13 mouse cellular contexts compared by ENCODE assay signal in the genomic region with DNA sequence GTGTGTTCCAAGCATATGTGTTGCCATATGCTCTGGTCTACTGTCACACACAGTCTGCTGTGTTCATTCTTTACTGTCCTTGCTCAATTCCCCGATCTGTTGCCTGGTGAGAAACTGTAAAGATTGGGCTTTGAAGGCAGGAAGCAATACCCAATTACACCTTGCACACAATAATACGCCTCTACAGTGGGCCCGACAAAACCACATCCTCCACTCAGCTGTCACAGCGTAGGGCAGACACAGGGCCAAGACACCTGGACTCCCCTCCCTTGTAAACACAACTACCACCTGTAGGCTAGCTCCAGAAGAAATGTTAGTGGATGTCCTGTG.
DNase-seq lines count a peak whose midpoint lies in the region; ATAC-seq and TF ChIP-seq lines count a peak whose summit lies in the region.
"Had no signal": no experiment of that assay in that cellular context is flagged by ENCODE, and none has a peak within 500 bp of the region (broad histone marks: within the 10 kb centered on the region; RNA-seq: fewer than 3 reads in every experiment).

No protein-coding gene starts in this region.

- intact Hi-C loops in left cerebral cortex, postnatal 10 days (cut with DNase I), result no loop called here

- no peaks in the 10 kb centered on the region for H3K36me3 ChIP-seq in forebrain, embryonic 10.5 days (replicated peaks)
- no peaks in the 10 kb centered on the region for H3K36me3 ChIP-seq in forebrain, embryonic 11.5 days (ENCODE audit: control insufficient read depth, insufficient read depth, low read length)
- H3K36me3 ChIP-seq in spleen, adult 2 months (ENCODE audit: control insufficient read depth, insufficient read depth, low read length), result no peaks in the 10 kb centered on the region
- H3K36me3 ChIP-seq in midbrain, embryonic 15.5 days (replicated peaks), result no peaks in the 10 kb centered on the region

- no peak for DNase-seq in forebrain, embryonic 10.5 days (ENCODE audit: extremely low spot score, low spot score)
- DNase-seq in forebrain, embryonic 11.5 days (ENCODE audit: low spot score), result no peak
- peak; percentile 26 to 56 for DNase-seq in spleen, adult 2 months (ENCODE audit: low read depth in 1 of 2, low spot score in 2 of 2)
- DNase-seq in spleen, postnatal 4 days (ENCODE audit: low spot score in 2 of 2), result no peak
- DNase-seq in thymus, postnatal 4 days, result peak; percentile 74
- no peak for DNase-seq in left cerebral cortex, postnatal 10 days (ENCODE audit: extremely low spot score in 1 of 2, low spot score in 2 of 2)
- no peak for DNase-seq in ovary, postnatal 36 days (ENCODE audit: low spot score)
- DNase-seq: cerebellum, postnatal 25 days; heart, postnatal 36 days; kidney, postnatal 14 days; lung, embryonic 14.5 days; right cerebral cortex, adult 18-20 months had no signal

- TF ChIP-seq POLR2A in spleen, adult 2 months (IDR thresholded peaks at IDR 0.05; ENCODE audit: low read depth, low read length), result no peak

- no peaks in the 10 kb centered on the region for H3K9me3 ChIP-seq in forebrain, embryonic 10.5 days
- no peaks in the 10 kb centered on the region for H3K9me3 ChIP-seq in forebrain, embryonic 11.5 days (ENCODE audit: control insufficient read depth, low read length)
- no peaks in the 10 kb centered on the region for H3K9me3 ChIP-seq in midbrain, embryonic 15.5 days

- 93% methylated on average over 4 of the region's 4 CpGs for WGBS in forebrain, embryonic 10.5 days
- 91% methylated on average over 4 of the region's 4 CpGs for WGBS in forebrain, embryonic 11.5 days
- WGBS in spleen, adult 2 months, result 5% methylated on average over 4 of the region's 4 CpGs
- WGBS in midbrain, embryonic 15.5 days, result 86% methylated on average over 4 of the region's 4 CpGs

- no peak overlapping the region for H3K4me3 ChIP-seq in forebrain, embryonic 10.5 days
- no peak overlapping the region for H3K4me3 ChIP-seq in forebrain, embryonic 11.5 days (ENCODE audit: low read depth, low read length)
- H3K4me3 ChIP-seq in spleen, adult 2 months (ENCODE audit: extremely low read depth, insufficient read depth, insufficient read length), result no peak overlapping the region
- H3K4me3 ChIP-seq in midbrain, embryonic 15.5 days, result no peak overlapping the region

- no peak for TF ChIP-seq CTCF in spleen, adult 2 months (IDR thresholded peaks at IDR 0.05; ENCODE audit: extremely low read depth, insufficient read depth, insufficient read length, insufficient replicate concordance)

- H3K4me2 ChIP-seq in forebrain, embryonic 11.5 days (ENCODE audit: low read depth, low read length, severe bottlenecking), result no peak overlapping the region
- no peak overlapping the region for H3K4me2 ChIP-seq in midbrain, embryonic 15.5 days

- H3K27ac ChIP-seq in forebrain, embryonic 10.5 days, result peak overlapping the region; percentile 91; the same call in 1 of the 2 replicates
- no peak overlapping the region for H3K27ac ChIP-seq in forebrain, embryonic 11.5 days (ENCODE audit: low read depth, low read length)
- peak overlapping the region; percentile 84 for H3K27ac ChIP-seq in spleen, adult 2 months (ENCODE audit: insufficient read depth, low read length)
- H3K27ac ChIP-seq in midbrain, embryonic 15.5 days, result peak overlapping the region; percentile 87

- H3K9ac ChIP-seq in forebrain, embryonic 11.5 days (ENCODE audit: low read length), result no peak overlapping the region
- no peak overlapping the region for H3K9ac ChIP-seq in midbrain, embryonic 15.5 days
- H3K9ac ChIP-seq: lung, embryonic 14.5 days had no signal

- 0 out of 2 replicates have a peak, but pooled peaks cover 16% of the 10 kb centered on the region for H3K27me3 ChIP-seq in forebrain, embryonic 10.5 days (ENCODE audit: poor library complexity, severe bottlenecking)
- no peaks in the 10 kb centered on the region for H3K27me3 ChIP-seq in forebrain, embryonic 11.5 days (ENCODE audit: control insufficient read depth, insufficient read depth, low read length)
- H3K27me3 ChIP-seq in spleen, adult 2 months (ENCODE audit: control insufficient read depth, insufficient read depth, low read length), result no peaks in the 10 kb centered on the region; the same call in 1 of the 2 replicates
- no peaks in the 10 kb centered on the region for H3K27me3 ChIP-seq in midbrain, embryonic 15.5 days (replicated peaks)

- H3K4me1 ChIP-seq in forebrain, embryonic 10.5 days, result peaks cover 28% of the 10 kb centered on the region
- H3K4me1 ChIP-seq in forebrain, embryonic 11.5 days (replicated peaks; ENCODE audit: control insufficient read depth, insufficient read depth, low read length), result 0 out of 2 replicates have a peak, but pooled peaks cover 5% of the 10 kb centered on the region
- peaks cover 8% of the 10 kb centered on the region for H3K4me1 ChIP-seq in spleen, adult 2 months (ENCODE audit: control insufficient read depth, insufficient read depth, insufficient read length)
- peaks cover 33% of the 10 kb centered on the region for H3K4me1 ChIP-seq in midbrain, embryonic 15.5 days

- no peak for ATAC-seq in forebrain, embryonic 11.5 days (replicated peaks; ENCODE audit: low FRiP score)
- ATAC-seq in midbrain, embryonic 15.5 days (replicated peaks), result no peak; the same call in 1 of the 2 replicates

Comparison
In these comparisons a context has a peak if more than half of its experiments do, and no peak if none do; other contexts are left out.
1. DNase-seq: peak in spleen, adult 2 months (2 of 2) and thymus, postnatal 4 days (single experiment); none in forebrain, embryonic 10.5 days (single experiment), forebrain, embryonic 11.5 days (single experiment), spleen, postnatal 4 days (0 of 2), left cerebral cortex, postnatal 10 days (0 of 2) and ovary, postnatal 36 days (single experiment).